Mouse (Mus musculus) lung, postnatal 25 days (tissue): ENCODE results near the gene Birc5.
A peak's percentile ranks its signal among the peaks of the same experiment; 100 is the strongest.

Experiments used
- DNase-seq: peaks from one replicate; pipeline ENCODE4 v3.0.0; 2022; ENCODE audit warnings: low spot score

Gene Birc5

DNA sequence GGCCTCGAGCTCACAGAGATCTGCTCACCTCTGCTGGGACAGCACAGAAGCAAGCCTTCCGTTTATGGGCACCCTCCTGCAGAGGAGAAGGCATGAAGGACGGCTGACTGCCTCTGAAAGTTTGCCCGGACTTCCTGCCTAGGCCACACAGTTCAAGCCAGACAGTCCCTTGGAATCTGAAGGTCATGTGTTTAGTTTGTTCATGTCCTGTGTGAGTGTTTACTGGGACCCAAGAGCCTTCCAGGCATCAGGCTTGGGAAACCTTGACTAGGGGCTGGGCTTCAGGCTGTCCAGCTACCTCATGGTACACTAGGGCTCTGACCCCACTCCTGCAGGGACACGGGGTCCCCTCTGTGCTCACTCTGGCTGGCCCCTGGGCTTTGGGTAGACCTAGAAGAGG lies 36.9 kb downstream of the Birc5 start:
- DNase-seq = peak; percentile 52

DNA sequence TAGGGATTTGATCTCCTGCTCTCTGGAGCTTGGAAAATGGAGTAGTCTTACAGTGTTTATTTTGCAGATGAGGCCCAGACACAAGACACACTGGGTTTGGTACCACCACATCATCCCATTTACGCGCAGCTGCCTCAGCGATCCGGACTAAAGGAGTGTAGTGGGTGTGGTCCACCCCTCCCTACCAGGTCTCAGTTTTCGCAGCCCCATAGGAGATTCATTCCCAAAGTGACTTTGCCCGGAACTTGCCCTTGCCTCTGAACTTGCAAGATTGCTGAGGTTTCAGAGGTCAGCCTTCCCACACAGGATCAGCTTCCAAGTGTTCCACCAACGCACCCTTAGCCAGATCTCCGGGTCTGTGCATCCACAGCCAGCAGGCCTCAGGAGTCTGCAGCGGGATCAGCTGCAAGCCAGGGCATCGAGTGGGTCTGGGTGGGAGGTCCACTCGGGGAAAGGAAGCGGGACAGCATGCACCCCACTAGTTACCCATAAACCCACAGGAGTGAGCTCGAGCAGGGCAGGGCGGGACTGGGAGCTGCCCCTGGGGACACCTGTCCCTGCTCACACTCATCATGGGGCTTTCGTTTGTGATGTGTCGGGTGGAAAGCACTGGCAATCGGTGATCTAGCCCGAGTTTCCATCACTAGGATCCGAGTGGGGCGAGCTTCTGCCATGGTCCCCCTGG lies 39.3 kb downstream of the Birc5 start:
- no peak for DNase-seq

DNA sequence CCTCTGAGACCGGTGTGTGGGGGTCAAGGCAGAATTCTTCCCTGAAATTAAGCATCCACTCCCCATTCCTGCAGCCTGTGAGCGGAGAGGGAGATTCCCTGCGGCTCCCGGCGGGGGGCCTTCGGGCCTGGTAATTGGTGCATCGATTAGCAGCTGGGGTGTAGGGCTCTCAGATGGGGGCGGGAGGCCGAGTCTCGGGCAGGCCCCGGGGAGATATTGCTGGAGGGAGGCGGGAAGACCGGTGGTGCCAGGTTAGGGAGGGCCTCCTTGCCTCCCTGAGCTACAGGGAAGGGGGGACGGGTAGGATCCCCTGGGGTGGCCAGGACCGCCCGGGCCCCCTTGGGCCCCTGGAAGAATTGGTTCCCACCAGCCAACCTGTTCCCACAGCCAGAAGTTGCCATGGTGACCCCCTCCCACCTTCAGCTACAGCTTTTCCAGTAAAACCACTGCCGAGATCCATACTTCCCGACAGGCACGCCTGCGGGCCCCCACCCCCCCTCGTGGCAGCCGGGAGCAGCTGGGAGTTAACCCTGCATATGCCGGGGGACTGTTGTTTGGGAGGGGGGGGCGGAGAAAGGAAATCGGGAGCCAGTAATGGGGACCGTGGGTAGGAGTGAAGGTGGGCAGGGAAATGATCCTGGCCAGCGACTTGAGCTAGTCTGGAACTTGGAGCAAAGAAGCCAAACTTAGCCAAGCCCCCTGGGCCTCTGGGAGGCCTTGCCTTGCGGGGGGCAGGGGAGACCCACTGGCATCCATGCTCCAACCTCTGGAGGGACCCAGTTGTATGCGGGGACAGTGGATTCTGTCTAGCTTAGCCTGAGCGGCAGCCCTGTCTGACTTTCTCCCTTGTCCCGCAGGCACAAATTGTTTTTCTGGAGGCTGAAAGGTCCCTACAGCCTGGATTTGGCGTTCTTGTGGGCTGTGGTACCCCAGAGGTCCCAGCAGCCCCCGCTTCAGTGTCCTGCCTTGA lies 40.1 kb downstream of the Birc5 start:
- DNase-seq = no peak

DNA sequence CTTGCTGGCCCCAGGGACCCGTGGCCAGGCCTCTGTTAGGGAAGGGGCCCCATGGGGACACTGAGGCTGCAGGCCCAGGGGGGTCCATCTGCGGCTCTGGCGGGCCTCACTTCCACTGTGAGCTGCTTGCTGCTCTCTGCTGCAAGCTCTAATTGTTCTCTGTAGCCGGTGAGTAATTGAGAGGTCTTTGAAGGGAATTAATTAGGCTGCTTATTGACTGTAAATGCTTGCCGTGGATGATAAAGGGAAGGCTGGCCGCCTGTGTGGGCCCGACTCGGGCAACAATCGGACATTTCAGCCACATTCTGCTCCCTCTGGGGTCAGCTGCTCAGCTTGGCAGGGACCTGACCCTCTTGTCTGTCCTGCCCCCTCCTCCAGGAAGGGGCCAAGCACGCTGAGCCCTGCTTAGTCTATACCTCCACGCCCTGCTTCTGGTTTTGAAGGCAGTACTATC lies 40.9 kb downstream of the Birc5 start:
- no peak for DNase-seq

DNA sequence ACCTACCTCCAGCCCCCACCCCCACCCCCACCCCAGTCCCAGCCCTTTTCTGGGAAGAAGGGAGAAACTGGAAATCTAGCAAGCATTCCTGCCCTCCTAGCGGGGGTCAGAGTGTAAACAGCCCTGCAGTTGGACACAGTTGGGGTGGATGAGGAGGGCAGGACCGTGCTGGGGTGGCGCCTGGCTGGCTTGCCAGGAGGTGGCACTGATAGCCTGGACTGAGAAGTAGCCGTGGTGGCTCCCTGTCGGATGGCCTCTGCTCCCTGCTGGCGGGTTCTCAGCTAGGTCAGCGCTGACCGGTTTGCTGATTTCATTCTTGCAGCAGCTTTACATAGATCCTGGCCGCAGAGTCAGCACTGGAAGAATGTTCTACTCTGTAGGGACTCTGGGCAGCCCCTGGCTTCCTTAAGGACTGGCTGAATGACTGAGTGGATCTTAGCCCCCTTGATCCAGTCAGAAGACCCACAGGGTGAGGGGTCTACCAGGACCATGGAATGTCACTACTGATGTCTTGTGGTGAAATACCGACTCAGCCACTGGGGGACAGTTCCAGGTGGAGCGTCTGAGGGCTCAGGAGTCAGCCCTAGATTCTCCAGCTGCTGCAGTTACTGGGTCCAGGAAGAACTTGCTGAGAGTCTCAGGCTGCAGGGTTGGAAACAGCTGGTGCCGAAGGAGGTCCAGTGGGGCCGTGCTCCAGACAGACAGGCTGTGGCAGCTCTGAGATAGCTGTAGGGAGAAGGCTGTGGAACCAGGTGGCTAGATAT lies 41.6 kb downstream of the Birc5 start:
- DNase-seq = no peak

- DNase-seq = no peak
Observed at GRCm38 (mm10) chr11:117891581-117892175, 42.6 kb downstream of the Birc5 start.

- DNase-seq = no peak
Observed at GRCm38 (mm10) chr11:117892199-117892598, 43.1 kb downstream of the Birc5 start.

DNA sequence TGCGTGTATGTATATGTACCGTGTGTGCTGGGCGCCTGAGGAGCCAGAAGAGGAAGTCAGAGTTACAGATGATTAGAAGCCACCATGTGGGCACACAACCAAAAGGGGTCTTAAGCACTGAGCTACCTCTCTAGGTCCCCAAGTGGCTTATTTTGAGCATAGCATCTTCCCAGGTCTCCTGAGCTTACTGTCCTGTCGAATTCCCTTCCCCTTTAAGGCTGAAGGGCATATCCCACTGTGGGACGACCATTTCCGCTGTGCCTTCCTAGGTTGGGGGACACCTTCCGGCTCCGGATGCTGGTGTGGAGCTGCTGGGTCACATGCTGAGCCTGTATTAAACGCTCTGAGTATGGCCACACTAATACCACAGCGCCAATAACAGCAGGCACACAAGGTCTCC lies 45.6 kb downstream of the Birc5 start:
- DNase-seq = no peak

DNA sequence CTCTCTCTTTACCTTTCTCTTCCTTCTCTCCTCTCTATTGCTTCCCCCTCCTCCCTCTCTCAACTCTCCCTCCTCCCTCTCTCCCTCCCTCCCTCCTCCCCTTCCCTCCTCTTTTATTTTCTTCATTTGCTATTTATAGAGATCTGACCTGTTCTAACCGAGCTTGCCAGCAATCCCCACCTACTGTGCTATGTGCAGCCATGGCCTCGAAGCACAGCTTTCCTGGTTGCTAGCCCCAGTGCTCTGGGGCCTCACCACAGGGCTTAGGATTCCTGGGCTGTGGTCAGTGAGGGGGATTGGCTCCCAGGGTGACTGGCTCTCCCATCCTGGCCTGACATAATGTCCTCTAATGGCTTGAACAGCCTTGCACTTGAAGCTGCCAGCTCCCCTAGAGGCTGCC lies 47.5 kb downstream of the Birc5 start:
- DNase-seq = no peak

GRCm38 (mm10) chr11:117902282-117902681 lies 53.2 kb downstream of the Birc5 start:
- DNase-seq = no peak

- DNase-seq = no peak
Observed at GRCm38 (mm10) chr11:117904442-117904841, 55.4 kb downstream of the Birc5 start.
